Mouse (Mus musculus): Measurements from ENCODE around the gene Col24a1.
A peak's percentile ranks its signal among the peaks of the same experiment; 100 is the strongest.

Gene Col24a1

DNA sequence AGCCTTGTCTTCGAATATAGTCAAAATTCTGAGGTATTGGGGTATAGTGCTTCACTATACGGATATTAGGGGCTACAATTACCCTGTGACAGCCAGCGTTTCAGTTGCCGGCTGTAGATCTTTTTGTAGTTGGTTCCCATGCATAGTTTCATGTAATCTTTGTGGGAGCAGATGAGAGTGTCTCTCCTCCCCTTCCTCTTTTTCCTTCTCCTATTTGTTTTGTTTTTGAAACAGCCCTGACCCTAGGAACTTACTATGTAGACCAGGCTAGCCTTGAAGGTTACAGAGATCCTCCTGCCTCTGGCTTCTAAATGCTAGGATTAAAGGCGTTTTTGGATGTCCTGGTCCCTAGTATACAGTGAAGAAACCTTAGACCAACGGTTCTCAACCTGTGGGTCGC, 283.1 kb downstream of the Col24a1 start:
- DNase-seq (ENCODE audit: low spot score in 2 of 2): no peak

DNA sequence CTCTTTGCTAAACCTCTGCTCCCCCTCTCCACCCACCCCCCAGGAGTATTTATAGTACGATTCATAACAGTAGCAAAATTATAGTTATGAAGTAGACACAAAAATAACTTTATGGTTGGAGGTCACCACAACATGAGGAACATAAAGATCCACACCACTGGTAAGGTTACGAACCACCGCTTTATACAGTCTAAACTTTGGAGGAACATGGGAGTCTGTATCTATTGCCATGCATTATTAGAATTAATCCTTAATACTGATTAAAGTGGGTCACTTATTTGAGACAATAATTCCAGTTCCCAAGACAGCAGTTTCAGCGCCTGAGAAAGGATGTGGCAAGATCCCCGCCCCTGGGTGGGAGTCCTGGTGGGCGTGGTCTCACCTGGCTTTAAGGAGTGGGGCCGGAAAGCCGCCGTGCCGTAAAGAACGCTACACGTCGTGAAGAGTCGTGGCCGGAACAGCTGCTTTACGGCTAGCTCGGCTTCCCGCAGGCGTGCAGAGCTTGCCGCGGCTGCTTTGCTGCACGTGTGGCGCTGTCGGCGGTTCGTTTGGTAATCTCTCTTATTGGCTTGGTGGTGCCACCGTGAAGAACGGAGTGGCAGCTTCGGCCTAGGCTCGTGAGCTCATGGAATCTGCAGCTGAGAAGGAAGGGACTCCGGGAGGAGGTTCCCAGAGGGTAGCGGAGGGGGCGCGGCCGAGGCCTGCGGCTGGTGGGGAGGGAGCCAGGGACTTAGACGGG, 283.6 kb downstream of the Col24a1 start, which contains the start of gene Znhit6:
Gene Znhit6 (plus strand): TSS at position 463 of the 739 bp plus-strand sequence.
- DNase-seq (ENCODE audit: low spot score in 2 of 2): peak; percentile 87 to 92

DNA sequence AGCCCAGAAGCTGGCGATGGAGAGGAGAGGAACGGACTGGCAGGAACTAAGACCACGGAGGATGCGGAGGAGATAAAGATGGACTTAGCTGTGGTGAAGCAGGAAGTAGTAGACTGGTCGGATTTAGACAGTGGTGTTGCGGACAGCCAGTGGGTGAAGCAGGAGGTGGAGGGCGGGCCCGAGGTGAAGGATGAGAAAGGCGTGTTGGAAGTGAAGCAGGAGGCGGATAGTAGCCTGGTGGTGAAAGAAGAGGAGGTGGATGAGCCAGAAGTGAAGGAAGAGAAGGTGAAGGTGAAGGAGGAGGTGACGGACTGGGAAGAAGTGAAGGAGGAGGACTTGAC, 284.2 kb downstream of the Col24a1 start:
- no peak for DNase-seq (ENCODE audit: low spot score in 2 of 2)

DNA sequence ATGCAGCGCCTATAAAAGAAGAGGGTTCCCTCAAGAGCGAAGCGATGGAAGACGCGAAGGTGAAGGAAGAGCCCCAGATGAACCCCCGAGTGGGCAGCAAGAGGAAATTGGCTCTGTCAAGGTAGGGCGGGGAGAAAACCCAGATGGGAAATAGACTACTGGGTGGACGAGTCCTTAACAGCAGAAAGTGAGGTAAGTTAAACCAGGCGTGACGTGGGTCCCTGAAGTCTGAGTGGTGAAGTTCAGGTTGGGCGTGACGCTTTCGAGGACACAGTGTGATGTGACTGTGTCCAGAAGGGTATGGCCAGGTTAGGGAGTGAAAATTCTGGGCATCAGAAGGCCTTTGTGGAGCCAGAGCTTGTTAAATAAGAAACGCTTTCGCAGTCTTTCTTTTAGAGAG, 284.6 kb downstream of the Col24a1 start:
- DNase-seq (ENCODE audit: low spot score in 2 of 2): no peak

DNA sequence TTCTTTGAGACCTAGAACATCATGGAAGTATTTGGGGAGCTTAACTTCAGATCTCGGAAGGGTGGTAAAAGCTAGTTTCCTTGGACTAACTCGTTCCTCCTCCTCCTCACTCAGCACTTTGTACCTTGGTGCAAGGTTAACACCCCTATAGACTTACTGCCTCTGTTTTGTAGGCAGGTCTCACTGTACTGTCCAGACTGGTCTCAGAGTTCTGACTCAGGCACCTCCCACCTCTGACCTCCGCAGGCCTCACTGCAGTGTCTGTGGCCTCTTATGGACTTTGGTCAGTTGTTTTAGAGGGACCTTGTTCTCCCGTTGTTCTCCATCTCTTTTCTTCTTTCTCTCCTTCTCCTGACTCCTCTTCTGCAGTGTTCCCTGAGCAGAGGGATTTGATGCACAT, 290.8 kb downstream of the Col24a1 start:
- DNase-seq (ENCODE audit: low spot score in 2 of 2): no peak

DNA sequence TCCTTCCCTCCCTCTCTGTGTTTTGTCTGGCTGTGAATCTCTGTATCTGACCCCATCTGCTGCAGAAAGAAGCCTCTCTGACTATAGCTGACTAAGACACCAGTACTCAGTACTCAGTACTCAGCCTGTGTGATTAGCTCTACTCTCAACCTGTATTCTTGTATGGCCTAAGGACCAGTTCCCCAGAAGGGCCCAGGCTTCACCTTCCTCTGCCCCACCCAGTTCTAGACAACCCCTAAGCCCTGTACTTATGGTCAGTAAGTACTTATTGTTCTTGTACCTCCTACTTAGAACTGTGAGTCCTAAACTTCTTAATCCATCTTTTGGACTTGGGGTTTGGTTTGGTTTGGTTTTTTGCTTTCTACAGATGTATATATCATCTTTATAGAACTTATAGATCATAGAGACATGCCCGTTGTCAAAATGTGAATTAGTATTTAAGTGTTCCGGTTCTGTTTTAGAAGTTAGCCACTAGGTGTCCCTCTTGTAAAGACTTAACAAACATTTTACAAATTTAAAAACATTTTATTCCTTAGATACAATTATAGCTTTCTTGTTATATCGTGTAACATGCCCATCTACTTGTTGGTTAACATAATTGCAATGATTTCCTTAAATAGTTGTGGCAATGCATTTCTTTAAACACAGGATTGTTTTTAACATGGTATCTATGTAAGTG, 291.4 kb downstream of the Col24a1 start:
- DNase-seq (ENCODE audit: low spot score in 2 of 2): no peak

DNA sequence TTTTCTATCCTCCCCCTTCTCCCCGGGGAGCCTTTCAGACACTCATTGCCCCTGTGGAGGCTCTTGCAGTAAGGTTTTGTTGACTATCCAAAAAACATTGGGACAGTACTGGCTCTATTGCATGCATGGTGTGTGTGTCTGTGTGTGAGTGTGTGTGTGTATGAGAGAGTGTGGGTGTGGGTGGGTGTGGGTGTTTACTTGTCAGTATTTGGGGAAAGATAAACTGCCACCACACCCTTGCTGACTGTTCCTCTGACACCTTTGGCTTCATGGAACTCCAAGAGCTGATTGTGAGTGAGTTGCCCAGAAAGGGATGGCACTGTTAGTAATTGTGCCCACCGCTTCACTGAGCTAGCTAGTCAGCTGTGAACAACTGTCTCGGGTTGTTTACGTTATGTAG, 298.3 kb downstream of the Col24a1 start:
- no peak for DNase-seq (ENCODE audit: low spot score in 2 of 2)

DNA sequence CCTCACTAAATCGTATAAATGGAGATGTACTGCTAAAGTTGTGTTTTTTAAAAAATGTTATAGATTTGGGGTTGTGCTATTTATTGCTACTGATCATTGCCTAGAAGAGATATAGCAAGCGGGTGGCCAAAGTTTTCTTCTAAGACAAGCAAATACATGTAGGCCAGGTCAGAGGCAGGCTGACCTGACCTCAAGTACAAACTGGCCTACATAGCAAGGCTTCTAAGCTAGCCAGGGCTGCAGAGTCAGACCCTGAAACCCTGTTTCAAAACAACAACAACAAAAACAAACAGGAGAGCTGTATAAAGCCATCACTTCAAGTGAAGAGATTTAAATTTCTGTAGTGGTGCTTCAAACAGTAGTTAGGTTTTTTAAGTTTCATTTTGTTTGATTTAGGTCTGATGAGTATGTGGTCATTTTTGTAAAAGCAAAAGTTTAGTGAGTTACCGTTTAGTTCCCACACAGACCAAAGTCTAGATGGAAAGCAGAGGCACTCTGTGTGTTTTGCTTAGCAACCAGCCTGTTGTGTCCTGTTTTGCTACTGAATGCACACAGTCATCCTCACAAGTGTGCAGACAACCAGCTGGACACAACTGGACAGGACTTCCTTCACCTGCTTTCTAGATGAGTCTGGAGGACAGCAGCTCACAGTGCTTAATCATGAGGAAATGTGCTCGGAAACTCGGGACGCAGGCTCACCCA, 299.7 kb downstream of the Col24a1 start:
- DNase-seq (ENCODE audit: low spot score in 2 of 2): no peak

DNA sequence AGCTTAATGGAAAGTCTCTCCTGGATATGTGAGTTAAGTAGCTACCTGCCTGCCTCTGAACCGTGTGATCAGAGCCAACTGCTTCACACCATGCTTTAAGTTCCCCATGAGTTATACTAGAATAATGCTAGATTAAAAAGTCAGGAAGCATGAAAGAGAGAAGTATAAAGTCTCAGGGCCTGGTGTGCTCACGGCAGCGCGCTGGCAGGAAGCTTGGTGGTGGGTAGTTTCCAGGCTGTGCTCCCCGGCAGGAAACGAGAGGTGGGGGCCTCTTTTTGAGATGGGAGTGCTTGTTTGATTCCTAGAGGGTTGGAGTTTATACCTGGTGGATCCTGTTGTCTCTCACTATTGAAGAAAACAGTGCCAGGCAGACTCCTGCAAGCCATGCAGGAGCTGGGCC, 303.1 kb downstream of the Col24a1 start:
- no peak for DNase-seq (ENCODE audit: low spot score in 2 of 2)

DNA sequence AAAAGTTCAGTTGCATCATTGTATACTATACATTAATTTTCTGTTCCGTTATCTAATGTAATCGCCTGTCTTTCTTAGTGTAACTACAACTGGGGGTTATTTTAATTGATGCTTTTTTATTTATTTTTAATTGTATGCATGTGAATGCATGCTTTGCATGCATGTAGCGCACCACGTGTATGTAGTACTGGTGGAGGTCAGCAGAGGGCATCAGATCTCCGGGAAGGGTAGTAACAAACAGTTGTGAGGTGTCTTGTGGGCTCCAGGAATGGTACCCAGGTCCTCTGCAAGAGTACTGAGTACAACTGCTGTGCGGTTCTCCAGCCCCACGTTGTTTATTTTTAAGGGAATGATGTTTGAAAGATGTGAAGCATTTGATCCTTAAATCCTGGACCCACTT, 306.8 kb downstream of the Col24a1 start:
- DNase-seq (ENCODE audit: low spot score in 2 of 2): no peak

DNA sequence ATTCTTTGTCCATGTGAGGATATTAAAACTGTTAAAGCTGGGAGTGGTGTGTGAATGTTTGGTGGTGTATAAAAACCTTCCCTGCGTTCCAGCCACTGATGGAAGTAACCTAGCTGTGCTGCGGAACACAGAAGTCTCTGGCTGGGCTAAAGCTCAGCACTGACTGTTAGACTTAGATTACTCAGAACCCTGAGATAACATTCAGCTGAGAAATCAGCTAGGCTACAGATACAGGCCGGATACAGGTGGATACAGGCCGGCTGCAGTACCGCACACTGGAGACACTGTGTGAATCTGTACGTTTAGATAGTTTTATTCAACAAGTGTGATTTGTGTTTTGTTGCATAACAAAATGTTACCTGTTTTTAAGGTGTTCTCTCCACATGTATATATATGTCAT, 308.5 kb downstream of the Col24a1 start:
- no peak for DNase-seq (ENCODE audit: low spot score in 2 of 2)

DNA sequence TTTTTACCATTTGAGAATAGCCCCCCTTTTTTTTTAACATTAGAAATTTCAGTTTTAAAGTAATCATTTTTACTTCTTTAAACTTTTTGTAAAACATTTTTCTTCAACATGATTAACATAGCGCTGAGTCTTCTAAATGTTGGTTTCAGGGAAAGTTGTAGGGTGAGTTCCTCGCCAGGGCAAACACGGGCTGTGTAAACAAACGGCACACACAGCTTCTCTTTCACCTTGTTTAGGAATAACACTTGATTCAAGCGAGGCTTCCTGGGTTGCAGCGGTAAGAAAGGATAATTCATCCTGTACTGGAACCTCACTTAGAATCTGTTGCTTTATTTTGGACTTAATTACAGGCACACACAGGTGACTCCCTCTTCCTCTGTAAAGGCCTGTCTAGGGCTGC, 309.1 kb downstream of the Col24a1 start:
- DNase-seq (ENCODE audit: low spot score in 2 of 2): no peak

Measured in heart, adult 9 months (tissue).